ENCODE assay signal across 8 mouse cellular contexts in the genomic region with DNA sequence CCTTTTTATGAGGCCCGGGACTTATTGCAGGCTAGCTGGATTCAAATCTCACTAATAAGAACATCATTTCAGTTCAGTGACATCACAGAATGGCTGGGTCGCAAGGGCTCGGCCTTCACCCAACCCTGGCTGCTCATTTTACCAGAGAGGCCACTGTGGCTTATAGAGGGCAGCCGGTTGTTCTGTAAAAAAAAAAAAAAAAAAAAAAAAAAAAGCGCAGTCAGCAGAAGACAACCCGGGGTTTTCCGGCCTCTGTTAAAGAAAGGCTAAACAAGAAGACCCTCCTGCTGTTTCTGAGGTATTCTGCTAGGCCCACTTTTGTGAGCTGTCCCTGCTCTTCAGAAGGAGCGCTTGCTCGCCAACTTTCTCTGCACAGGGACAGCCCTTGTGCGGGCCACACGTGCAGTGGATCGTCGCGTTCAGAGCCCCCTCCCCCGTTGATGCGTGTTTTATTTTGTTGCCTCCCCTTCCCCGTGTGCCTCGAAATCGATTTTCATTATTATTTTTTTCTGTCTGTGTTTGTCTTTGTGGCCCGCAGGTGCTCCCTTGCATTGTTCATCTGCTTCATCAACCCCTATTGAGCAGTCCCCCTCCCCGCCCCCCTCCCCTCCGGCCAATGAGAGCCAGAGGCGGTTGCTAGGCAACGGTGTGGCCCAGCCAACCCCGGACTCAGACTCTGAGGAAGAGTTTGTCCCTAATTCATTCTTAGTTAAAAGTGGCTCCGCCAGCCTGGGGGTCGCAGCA.
DNase-seq lines count a peak whose midpoint lies in the region; ATAC-seq and TF ChIP-seq lines count a peak whose summit lies in the region.

No protein-coding gene starts in this region.

- no peak overlapping the region for H3K9ac ChIP-seq in liver, embryonic 11.5 days (ENCODE audit: low read depth, low read length)
- H3K9ac ChIP-seq in stomach, embryonic 14.5 days (replicated peaks; ENCODE audit: low read depth, low read length): no peak overlapping the region

- H3K27ac ChIP-seq in thymus, adult 2 months (ENCODE audit: control insufficient read depth, insufficient read depth, low read length): no peak overlapping the region
- no peak overlapping the region for H3K27ac ChIP-seq in liver, embryonic 11.5 days (ENCODE audit: low read depth, low read length)
- H3K27ac ChIP-seq in stomach, embryonic 14.5 days (ENCODE audit: low read length): no peak overlapping the region

- no peak overlapping the region for H3K4me3 ChIP-seq in thymus, adult 2 months (ENCODE audit: control insufficient read depth, insufficient read depth, low read length)
- peak overlapping the region; percentile 11; the same call in 1 of the 2 replicates for H3K4me3 ChIP-seq in liver, embryonic 11.5 days (ENCODE audit: low read depth, low read length)
- H3K4me3 ChIP-seq in stomach, embryonic 14.5 days (ENCODE audit: low read depth, low read length): peak overlapping the region; percentile 25

- TF ChIP-seq POLR2A in thymus, adult 2 months (IDR thresholded peaks at IDR 0.05; ENCODE audit: control insufficient read depth, extremely low read depth, insufficient read depth, low read length, poor library complexity): no peak

- peak; percentile 63; the same call in 1 of the 2 replicates for ATAC-seq in liver, embryonic 11.5 days (replicated peaks; ENCODE audit: low FRiP score)
- peak; percentile 83 for ATAC-seq in stomach, embryonic 14.5 days (ENCODE audit: insufficient number of reproducible peaks, insufficient read depth, low FRiP score, low read depth)

- H3K36me3 ChIP-seq in thymus, adult 2 months (ENCODE audit: control insufficient read depth, insufficient read depth, low read length): no peaks in the 10 kb centered on the region
- no peaks in the 10 kb centered on the region for H3K36me3 ChIP-seq in liver, embryonic 11.5 days (ENCODE audit: control insufficient read depth, insufficient read depth, low read length)
- no peaks in the 10 kb centered on the region for H3K36me3 ChIP-seq in stomach, embryonic 14.5 days (ENCODE audit: control insufficient read depth, insufficient read depth, low read length)

- no peaks in the 10 kb centered on the region for H3K9me3 ChIP-seq in liver, embryonic 11.5 days (ENCODE audit: control insufficient read depth, low read length)
- H3K9me3 ChIP-seq in stomach, embryonic 14.5 days (ENCODE audit: control insufficient read depth, low read depth, low read length): no peaks in the 10 kb centered on the region

- WGBS in thymus, adult 2 months: 12% methylated on average over 27 of the region's 27 CpGs
- 6% methylated on average over 27 of the region's 27 CpGs for WGBS in liver, embryonic 11.5 days
- 3% methylated on average over 27 of the region's 27 CpGs for WGBS in stomach, embryonic 14.5 days

- no peak for TF ChIP-seq CTCF in thymus, adult 2 months (IDR thresholded peaks at IDR 0.05; ENCODE audit: borderline replicate concordance, control insufficient read depth, extremely low read depth, insufficient read depth, low read length, poor library complexity)

- DNase-seq in cerebellum, postnatal 14 days: peak; percentile 60 to 73
- no peak for DNase-seq in cerebellum, adult 9-10 months
- peak; percentile 15 for DNase-seq in thymus, postnatal 0 days (ENCODE audit: low spot score)
- DNase-seq in thymus, adult 2 months: no peak
- DNase-seq in heart, postnatal 4 days: peak; percentile 57
- peak; percentile 43 for DNase-seq in liver, embryonic 11.5 days (ENCODE audit: low spot score)
- DNase-seq in natural killer cell, adult 2 months (ENCODE audit: low spot score in 2 of 2): no peak

- H3K27me3 ChIP-seq in thymus, adult 2 months (ENCODE audit: control insufficient read depth, insufficient read depth, low read length): no peaks in the 10 kb centered on the region
- peaks cover 7% of the 10 kb centered on the region for H3K27me3 ChIP-seq in liver, embryonic 11.5 days (replicated peaks; ENCODE audit: control insufficient read depth, insufficient read depth, low read length)
- no peaks in the 10 kb centered on the region for H3K27me3 ChIP-seq in stomach, embryonic 14.5 days (ENCODE audit: control insufficient read depth, insufficient read depth, low read length)

- peak overlapping the region; percentile 58 for H3K4me2 ChIP-seq in liver, embryonic 11.5 days
- peak overlapping the region; percentile 60 for H3K4me2 ChIP-seq in stomach, embryonic 14.5 days (replicated peaks; ENCODE audit: low read depth, low read length)

- H3K4me1 ChIP-seq in thymus, adult 2 months (replicated peaks; ENCODE audit: control insufficient read depth, insufficient read depth, low read length): no peaks in the 10 kb centered on the region
- no peaks in the 10 kb centered on the region for H3K4me1 ChIP-seq in liver, embryonic 11.5 days (replicated peaks; ENCODE audit: control insufficient read depth, insufficient read depth, low read length)
- peaks cover 5% of the 10 kb centered on the region; the same call in 1 of the 2 replicates for H3K4me1 ChIP-seq in stomach, embryonic 14.5 days (ENCODE audit: control insufficient read depth, insufficient read depth, low read length)

Comparison
In these comparisons a context has a peak if more than half of its experiments do, and no peak if none do; other contexts are left out.
1. DNase-seq: peak in cerebellum, postnatal 14 days (2 of 2), thymus, postnatal 0 days (single experiment), heart, postnatal 4 days (single experiment) and liver, embryonic 11.5 days (single experiment); none in cerebellum, adult 9-10 months (single experiment), thymus, adult 2 months (single experiment) and natural killer cell, adult 2 months (0 of 2).